Mouse (Mus musculus) spleen, adult 18-20 months (tissue): ENCODE data around the gene Ngef.

Experiments used
- DNase-seq, 2 experiments: peaks; one replicate each; pipeline ENCODE4 v3.0.0; 2022; ENCODE audit warnings: mixed read lengths in 2 of 2

Gene Ngef

DNA sequence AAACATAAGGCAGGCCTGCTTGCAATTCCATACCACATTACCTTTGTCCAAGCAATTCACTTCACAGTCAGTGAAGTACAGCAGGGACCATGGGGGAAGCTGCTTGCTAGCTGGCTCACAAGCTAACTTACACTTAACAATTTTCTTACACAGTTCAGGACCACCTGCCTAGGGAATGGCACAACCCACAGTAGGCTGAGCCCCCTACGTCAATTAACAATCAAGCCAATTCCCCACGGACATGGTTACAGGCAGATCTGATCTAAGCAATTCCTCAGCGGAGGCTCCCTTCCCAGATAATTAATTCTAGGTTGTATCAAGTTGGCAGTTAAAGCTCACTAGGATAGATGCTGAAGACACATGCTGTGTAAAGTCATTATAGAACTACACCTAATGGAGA is 10.7 kb downstream of the Ngef start:
- no peak for DNase-seq

DNA sequence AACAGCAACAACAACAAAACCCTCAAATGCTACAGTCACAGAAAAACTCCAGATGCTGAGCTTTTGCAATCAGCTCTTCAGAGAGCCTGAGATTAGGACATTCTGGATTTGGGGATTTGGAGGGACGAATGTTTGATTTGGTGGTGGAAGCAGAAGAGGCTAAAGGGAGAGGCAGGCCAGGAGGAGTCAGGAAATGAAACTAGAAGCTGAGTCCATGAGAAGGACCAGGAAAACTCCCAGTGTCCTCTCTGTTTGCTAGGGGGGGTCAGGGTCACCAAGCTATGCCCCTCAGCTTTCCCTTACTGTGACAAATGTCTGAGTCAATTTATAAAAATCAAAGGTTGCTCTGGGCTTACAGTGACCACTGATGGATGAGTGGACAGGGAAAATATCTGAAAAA is 20.1 kb downstream of the Ngef start:
- DNase-seq = no peak

- no peak for DNase-seq
Measured at GRCm38 (mm10) chr1:87551008-87551407, 22.7 kb downstream of the Ngef start.

- DNase-seq = peak in 1 of 2 experiments; percentile 12
Measured at GRCm38 (mm10) chr1:87541614-87542013, 32.1 kb downstream of the Ngef start.

GRCm38 (mm10) chr1:87537008-87537407 is 36.7 kb downstream of the Ngef start:
- no peak for DNase-seq

DNA sequence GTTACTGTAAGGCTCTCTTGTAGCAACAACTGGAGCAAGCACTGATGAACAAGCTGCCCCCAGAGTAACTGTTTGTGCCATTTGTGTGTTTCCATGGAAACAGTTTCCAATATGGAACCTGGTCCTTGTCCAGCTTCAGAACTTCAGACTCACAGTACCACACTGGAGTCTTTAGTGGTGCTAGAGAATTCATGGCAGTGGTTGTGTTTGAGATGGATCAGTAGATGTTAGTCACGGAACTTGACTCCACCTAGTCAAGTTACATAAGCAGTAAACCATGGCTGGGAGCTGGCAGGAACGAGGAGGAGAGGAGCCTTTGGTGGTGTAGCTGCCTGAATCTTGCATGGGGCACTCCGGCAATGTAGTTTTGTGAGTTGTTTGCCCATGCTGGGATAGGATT is 39.6 kb downstream of the Ngef start:
- DNase-seq = no peak

DNA sequence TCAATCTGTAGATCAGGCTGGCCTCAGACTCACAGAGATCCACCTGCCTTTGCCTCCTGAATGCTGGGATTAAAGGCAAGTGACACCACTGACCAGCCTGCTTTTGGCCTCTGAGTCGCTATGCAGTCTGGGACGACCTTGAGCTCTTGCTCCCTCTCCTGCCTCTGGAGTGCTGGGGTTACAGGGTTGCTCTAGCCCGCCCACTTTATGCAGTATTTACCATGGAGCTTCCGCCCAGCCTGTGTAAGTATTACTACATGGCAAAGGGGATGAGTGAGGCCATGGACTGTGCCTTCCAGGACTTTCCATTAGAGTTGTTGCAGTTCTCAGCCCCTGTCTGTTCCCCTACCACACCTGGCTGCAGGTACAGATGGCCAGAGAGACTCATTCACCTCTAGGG is 41.3 kb downstream of the Ngef start:
- no peak for DNase-seq

DNA sequence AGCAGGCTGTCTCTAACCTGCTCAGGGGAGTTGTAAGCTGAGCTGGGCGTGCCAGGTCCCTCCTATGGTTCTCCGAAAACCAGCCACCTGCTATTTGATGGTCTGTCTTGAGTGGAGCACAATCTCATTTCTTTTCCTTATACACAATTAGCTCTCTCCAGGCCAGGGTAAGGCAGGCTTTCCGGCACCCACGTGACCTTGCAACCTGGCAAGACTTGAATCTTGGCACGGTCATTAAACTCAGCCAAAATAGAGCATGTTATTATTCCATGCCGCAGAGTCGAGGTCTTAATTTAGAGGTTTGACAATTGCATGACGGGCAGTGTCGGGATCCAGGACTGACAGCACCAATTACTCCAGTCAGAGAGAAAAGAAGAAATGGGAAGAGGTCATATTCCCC is 46.5 kb downstream of the Ngef start:
- no peak for DNase-seq

DNA sequence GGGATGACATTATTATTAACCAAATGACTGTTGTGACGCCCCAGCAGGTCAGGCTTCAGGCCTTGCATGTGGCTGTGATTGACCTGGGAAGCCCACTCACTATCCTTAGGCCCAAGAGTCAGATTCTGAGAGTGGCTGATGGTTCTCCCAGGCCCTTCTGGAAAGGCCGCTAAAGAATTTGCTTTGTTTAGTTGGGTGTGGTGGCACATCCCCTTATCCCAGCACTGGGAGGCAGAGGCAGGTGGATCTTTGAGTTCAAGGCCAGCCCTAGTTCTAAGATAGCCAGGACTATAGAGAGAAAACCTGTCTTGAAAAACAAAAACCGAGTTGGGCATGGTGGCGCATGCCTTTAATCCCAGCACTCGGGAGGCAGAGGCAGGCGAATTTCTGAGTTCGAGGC is 48.6 kb downstream of the Ngef start:
- DNase-seq = no peak

DNA sequence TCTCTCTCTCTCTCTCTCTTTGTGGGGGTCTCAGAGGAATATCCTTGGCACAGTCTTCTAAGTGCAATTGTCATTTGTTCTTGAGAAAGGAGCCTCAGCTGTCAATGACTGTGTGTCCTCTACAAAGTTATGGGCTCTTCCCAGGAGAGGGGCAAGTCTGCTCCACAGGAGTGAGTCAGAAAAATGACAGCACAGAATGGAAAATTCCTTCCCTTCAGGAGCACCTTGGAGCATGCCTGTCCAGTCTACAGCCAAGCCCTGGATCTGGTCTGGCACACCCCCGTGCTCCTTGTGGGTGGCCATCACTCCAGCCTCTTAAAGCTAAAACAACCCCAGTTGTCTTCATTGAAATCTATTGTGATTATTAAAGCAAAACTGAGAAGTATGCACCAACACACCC is 52.1 kb downstream of the Ngef start:
- DNase-seq = no peak

DNA sequence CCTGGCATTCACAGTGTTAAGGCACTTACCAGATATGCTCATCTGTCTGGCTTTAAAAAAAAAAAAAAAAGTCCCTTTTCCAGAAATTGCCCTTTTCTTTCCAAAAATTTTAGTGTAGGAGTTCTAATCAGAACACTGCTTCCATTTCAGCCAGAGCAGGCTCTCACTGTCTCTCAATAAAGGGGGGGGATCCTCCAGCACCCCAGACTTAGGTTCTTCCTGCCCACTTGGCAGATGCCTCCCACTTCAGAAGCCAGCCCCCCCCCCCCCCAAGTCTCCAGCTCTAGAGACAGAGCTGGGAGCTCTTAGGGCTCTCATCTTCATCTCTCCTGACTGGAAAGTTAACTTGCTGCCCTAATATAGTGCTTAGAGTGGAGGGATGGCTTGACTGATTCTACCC is 53.2 kb downstream of the Ngef start:
- DNase-seq = no peak

DNA sequence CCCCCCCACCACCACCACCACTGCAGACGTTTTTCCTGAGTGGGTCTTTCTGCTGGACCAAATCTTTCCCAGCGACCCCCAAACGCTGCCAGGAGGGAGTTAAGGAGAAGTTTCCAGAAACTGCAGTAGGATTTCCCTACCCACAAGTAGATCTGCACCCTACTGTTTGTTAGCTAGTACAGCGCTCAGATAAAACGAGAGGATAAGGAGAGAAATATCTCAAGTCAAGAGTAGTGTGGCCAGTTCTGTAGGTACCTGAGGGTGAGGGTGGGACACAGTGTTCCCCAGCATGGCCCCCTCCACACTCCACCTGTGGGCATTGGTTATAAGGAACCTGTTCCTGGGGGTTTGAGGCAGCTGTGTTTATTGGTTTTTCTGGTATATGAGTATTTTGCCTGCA is 62.8 kb downstream of the Ngef start:
- no peak for DNase-seq

- DNase-seq = no peak
Measured at GRCm38 (mm10) chr1:87510166-87510691, 63.4 kb downstream of the Ngef start.

GRCm38 (mm10) chr1:87509561-87510165 is 64.0 kb downstream of the Ngef start, which contains the start of gene Neu2:
Gene Neu2, plus strand, starts transcription at chr1:87509889.
- no peak for DNase-seq

GRCm38 (mm10) chr1:87508591-87509560 is 64.8 kb downstream of the Ngef start:
- DNase-seq = no peak

GRCm38 (mm10) chr1:87507857-87508256 is 65.8 kb downstream of the Ngef start:
- DNase-seq = no peak

DNA sequence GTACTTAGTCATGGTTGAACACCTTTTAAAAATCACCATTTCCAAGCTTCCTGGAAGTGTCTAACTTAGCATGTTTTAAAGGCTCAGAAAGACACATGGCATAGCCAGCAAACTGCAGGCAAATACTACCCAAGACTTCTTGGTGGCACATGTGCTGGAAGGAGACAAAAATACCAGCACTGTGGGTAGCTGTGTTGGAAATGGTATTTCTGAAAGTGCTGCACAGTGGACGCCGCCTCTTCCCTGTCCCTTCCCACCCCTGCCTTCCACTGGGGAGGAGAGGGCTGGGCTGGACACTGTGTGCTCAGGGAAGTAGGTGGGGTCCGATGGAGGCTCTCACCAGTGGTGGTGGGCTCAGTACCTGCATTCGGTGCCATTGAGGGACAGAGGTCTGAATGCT is 68.1 kb downstream of the Ngef start:
- no peak for DNase-seq

GRCm38 (mm10) chr1:87493542-87493941 is 80.1 kb downstream of the Ngef start:
- no peak for DNase-seq

DNA sequence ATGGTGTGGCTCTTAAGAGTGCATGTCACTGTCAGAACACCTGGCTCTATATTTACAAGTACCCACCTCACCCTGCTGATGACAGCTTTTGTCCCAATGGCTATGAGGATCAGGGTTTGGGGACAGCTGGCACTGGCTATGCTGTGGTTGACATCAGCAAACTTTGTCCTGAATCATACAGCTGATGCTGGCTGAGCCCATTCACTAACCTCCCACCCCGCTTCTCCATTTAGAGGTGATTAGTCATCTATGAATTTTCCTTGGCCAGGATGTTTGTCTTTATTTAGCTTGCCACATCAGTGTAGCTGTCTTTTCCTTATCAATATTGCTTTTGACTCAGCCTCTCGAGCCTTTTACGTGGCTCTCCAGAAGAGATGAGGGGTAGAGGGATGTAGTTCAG is 81.4 kb downstream of the Ngef start:
- no peak for DNase-seq

- no peak for DNase-seq
Measured at GRCm38 (mm10) chr1:87486386-87486785, 87.3 kb downstream of the Ngef start.

DNA sequence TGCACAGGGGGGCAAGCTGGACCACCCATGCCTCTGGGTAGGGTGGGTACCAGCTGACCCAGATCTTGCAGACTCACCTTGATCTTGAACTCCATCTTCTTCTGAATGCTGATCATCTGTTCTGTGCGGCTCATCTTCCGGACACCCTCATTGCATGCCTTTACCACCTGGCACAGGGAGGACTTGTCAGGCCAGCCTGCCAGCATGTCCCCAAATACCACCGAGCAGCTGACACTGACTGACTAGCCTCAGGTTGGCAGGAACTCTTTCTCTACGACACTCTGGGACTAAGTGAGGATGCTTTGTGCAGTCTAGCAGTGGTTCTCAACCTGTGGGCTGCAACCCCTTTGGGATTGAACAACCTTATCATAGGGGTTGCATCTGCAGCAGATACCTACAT is 91.1 kb downstream of the Ngef start:
- no peak for DNase-seq

GRCm38 (mm10) chr1:87475076-87475895 is 98.4 kb downstream of the Ngef start:
- no peak for DNase-seq

DNA sequence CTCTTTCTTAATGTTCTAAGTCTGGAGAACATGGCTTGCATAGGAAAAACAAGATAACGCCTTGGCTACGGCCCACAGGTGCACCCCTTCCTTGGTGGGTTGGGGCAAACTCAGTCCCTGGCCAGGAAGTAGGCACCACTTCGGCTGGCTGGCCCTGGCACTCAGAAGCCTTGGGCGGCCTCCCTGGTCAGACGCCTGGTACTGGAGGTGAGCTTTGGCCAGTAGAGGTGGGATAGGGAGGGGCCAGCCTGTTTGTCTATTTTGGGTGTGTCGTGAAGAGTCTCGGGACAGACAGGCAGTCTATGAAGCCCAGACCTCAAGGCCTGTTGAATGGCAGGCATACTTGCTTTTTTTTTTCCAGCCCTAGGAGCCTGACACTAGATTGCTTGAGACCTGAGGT is 101.1 kb downstream of the Ngef start:
- DNase-seq = no peak
